Comparison of ENCODE assay signal across 9 mouse cellular contexts in the genomic region with DNA sequence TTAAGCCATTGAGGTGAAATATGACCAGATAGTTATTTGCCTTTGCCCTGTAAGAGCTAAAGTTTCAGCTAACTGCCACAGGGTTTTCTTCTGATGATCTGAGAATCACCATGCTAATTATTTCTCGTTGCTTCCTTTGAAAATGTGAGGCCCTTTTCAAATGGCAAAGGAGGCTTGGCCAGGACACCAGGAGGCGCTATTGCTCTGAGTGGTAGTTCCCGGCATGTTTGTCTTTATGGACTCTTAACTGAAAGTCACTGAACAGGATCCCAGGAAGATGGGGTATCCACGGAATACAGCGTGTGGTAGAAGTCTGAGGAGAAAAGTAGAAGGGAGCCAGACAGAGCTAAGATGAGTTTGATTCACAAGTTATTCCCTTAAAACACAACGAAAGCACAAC.
DNase-seq lines count a peak whose midpoint lies in the region; ATAC-seq and TF ChIP-seq lines count a peak whose summit lies in the region.
"Had no signal": no experiment of that assay in that cellular context is flagged by ENCODE, and none has a peak within 500 bp of the region (broad histone marks: within the 10 kb centered on the region; RNA-seq: fewer than 3 reads in every experiment).

No protein-coding gene starts in this region.

- H3K4me3 ChIP-seq in ES-E14 (ENCODE audit: insufficient read depth in 1 of 2, low read depth in 1 of 2, low read length in 2 of 2, poor library complexity in 1 of 2, severe bottlenecking in 1 of 2), result no peak overlapping the region
- no peak overlapping the region for H3K4me3 ChIP-seq in gastrocnemius, adult 2 months
- H3K4me3 ChIP-seq: liver, embryonic 15.5 days had no signal

- DNase-seq in A20 (ENCODE audit: low read depth, low spot score) (peak; percentile 55), ES-E14 (ENCODE audit: low read depth, low spot score) (peak; percentile 45)
- peak; percentile 34 for DNase-seq in cerebellum, adult 11-12 months
- DNase-seq in gastrocnemius, adult 2 months, result peak; percentile 87
- DNase-seq in layer of hippocampus, adult 9-11 months, result peak; percentile 61
- DNase-seq in lung, postnatal 36 days, result peak; percentile 89
- DNase-seq in spleen, adult 18-20 months, result peak; percentile 29 to 76

- intact Hi-C loops in gastrocnemius, adult 2 months (cut with DNase I), result loop anchor here (1.0 to 10.0 kb wide), 5 partner anchors 132 to 613 kb away; no protein-coding TSS in a partner anchor

- no peaks in the 10 kb centered on the region for H3K36me3 ChIP-seq in ES-E14 (ENCODE audit: control insufficient read depth, insufficient read depth, low read length, poor library complexity, severe bottlenecking)
- H3K36me3 ChIP-seq: liver, embryonic 15.5 days had no signal

- H3K4me1 ChIP-seq in ES-E14 (ENCODE audit: control insufficient read depth in 2 of 2, insufficient read depth in 2 of 2, low read length in 2 of 2, poor library complexity in 1 of 2), result no peaks in the 10 kb centered on the region
- H3K4me1 ChIP-seq: liver, embryonic 15.5 days had no signal

- TF ChIP-seq CTCF in gastrocnemius, adult 2 months (IDR thresholded peaks at IDR 0.05), result peak; percentile 96

- H3K9ac ChIP-seq in ES-E14 (ENCODE audit: insufficient read depth, low read depth, low read length, poor library complexity, severe bottlenecking), result no peak overlapping the region
- H3K9ac ChIP-seq: liver, embryonic 15.5 days had no signal

- H3K9me3 ChIP-seq in ES-E14 (ENCODE audit: control insufficient read depth, insufficient read depth, low read depth, low read length), result no peaks in the 10 kb centered on the region
- H3K9me3 ChIP-seq: liver, embryonic 15.5 days had no signal

- H3K27ac ChIP-seq in ES-E14 (ENCODE audit: insufficient read depth, low read depth, low read length, poor library complexity, severe bottlenecking), result no peak overlapping the region
- H3K27ac ChIP-seq in gastrocnemius, adult 2 months, result 0 out of 2 replicates have a peak overlapping the region, but pooled peaks have one; percentile 4
- H3K27ac ChIP-seq: liver, embryonic 15.5 days had no signal

- in situ Hi-C loops in ES-E14 (cut with MboI; ENCODE audit: low sequenced_read_pairs in 2 of 2, unreplicated experiment in 2 of 2), result loop anchor here in 1 of 2 experiments (10.0 kb wide), 1 partner anchor 601 kb away; no protein-coding TSS in a partner anchor

- no peak for ATAC-seq in erythroid progenitor cell, adult 5-6 weeks (replicated peaks; ENCODE audit: low FRiP score, poor library complexity, severe bottlenecking)

TF ChIP-seq in ES-E14, 5 proteins besides CTCF, POLR2A, EP300 and RAD21:
- TF ChIP-seq CHD2 (IDR thresholded peaks at IDR 0.05; ENCODE audit: low read depth, low read length), result no peak
- TF ChIP-seq ZC3H11A (IDR thresholded peaks at IDR 0.05; ENCODE audit: borderline replicate concordance, low read depth, low read length), result peak; percentile 99

Comparison
In these comparisons a context has a peak if more than half of its experiments do, and no peak if none do; other contexts are left out.
1. DNase-seq: peak in every context shown above with its lines; median percentile 89 in lung, postnatal 36 days; 87 in gastrocnemius, adult 2 months; 61 in layer of hippocampus, adult 9-11 months; 55 in A20; 52 in spleen, adult 18-20 months; 45 in ES-E14; 34 in cerebellum, adult 11-12 months.